Mouse (Mus musculus) lung, adult 2 months (tissue): ENCODE measurements around the gene Hist1h2bj.

Experiments
- CTCF ChIP-seq: fragments of 200-500 bp; IDR thresholded peaks from 2 replicates; pipeline ENCODE4 v1.5.1; 2011; ENCODE audit warnings: mild to moderate bottlenecking, low read length, control low read depth; ENCODE audit not compliant: insufficient read depth
- POLR2A ChIP-seq: fragments of 200-500 bp; IDR thresholded peaks from 2 replicates; pipeline ENCODE4 v1.6.1; 2011; ENCODE audit warnings: low read depth, mild to moderate bottlenecking, control low read depth, low read length, borderline replicate concordance; ENCODE audit errors: extremely low read depth

GRCm38 (mm10) chr13:22049737-22050440 lies 6.9 kb downstream of the Hist1h2bj start:
- TF ChIP-seq POLR2A (no peak), CTCF (no peak)
